12 mouse cellular contexts compared by ENCODE assay signal in genomic region chr19:53047208-53047607, GRCm38 (mm10). TPM values are rescaled to one million over a fixed set of nuclear protein-coding genes. Genes with fewer than 3 reads are reported as not detected.
A peak's percentile ranks its signal among the peaks of the same experiment; 100 is the strongest.
DNase-seq lines count a peak whose midpoint lies in the region; ATAC-seq and TF ChIP-seq lines count a peak whose summit lies in the region.
"Had no signal": no experiment of that assay in that cellular context is flagged by ENCODE, and none has a peak within 500 bp of the region (broad histone marks: within the 10 kb centered on the region; RNA-seq: fewer than 3 reads in every experiment).

No protein-coding gene starts in this region.

- H3K4me1 ChIP-seq in heart, embryonic 10.5 days = peaks cover 10% of the 10 kb centered on the region
- H3K4me1 ChIP-seq in embryonic facial prominence, embryonic 15.5 days = peaks cover 25% of the 10 kb centered on the region
- H3K4me1 ChIP-seq in lung, postnatal 0 days (ENCODE audit: insufficient read depth, low read depth, low read length) = no peaks in the 10 kb centered on the region
- H3K4me1 ChIP-seq in forebrain, embryonic 12.5 days = peaks cover 10% of the 10 kb centered on the region

- peak; percentile 52 to 64 for DNase-seq in heart, adult 9 months (ENCODE audit: low spot score in 2 of 2)
- DNase-seq in heart, embryonic 10.5 days (ENCODE audit: low spot score) = no peak
- peak; percentile 39 for DNase-seq in 416B (ENCODE audit: low read depth)
- peak; percentile 92 for DNase-seq in lung, postnatal 0 days (ENCODE audit: low spot score)
- DNase-seq in left cerebral cortex, postnatal 10 days (ENCODE audit: extremely low spot score in 1 of 2, low spot score in 2 of 2) = no peak
- DNase-seq: cerebellum, adult 8-10 months; left cerebral cortex, postnatal 4 days; thymus, postnatal 14 days had no signal

- no peak for TF ChIP-seq CTCF in lung, postnatal 0 days (IDR thresholded peaks at IDR 0.05)

- peak; percentile 52; the same call in 1 of the 2 replicates for ATAC-seq in embryonic facial prominence, embryonic 15.5 days (ENCODE audit: insufficient number of reproducible peaks, low FRiP score, low TSS enrichment, low read depth)
- peak; percentile 81 for ATAC-seq in lung, postnatal 0 days
- no peak for ATAC-seq in forebrain, embryonic 12.5 days (ENCODE audit: low FRiP score)

- intact Hi-C loops in left cerebral cortex, postnatal 10 days (cut with DNase I) = no loop called here

- no peak overlapping the region for H3K27ac ChIP-seq in heart, embryonic 10.5 days
- H3K27ac ChIP-seq in embryonic facial prominence, embryonic 15.5 days (replicated peaks) = peak overlapping the region; percentile 77
- H3K27ac ChIP-seq in lung, postnatal 0 days (ENCODE audit: low read length) = peak overlapping the region; percentile 52
- H3K27ac ChIP-seq in forebrain, embryonic 12.5 days = no peak overlapping the region
- H3K27ac ChIP-seq: hindbrain, embryonic 13.5 days had no signal

- TF ChIP-seq EP300 in lung, postnatal 0 days (IDR thresholded peaks at IDR 0.05) = peak; percentile 64; the same call in 1 of the 2 replicates

- no peaks in the 10 kb centered on the region for H3K27me3 ChIP-seq in heart, embryonic 10.5 days (ENCODE audit: insufficient read depth, poor library complexity, severe bottlenecking)
- no peaks in the 10 kb centered on the region for H3K27me3 ChIP-seq in embryonic facial prominence, embryonic 15.5 days
- no peaks in the 10 kb centered on the region for H3K27me3 ChIP-seq in lung, postnatal 0 days (replicated peaks; ENCODE audit: insufficient read depth, low read length)
- no peaks in the 10 kb centered on the region for H3K27me3 ChIP-seq in forebrain, embryonic 12.5 days
- H3K27me3 ChIP-seq: embryonic facial prominence, embryonic 13.5 days; hindbrain, embryonic 13.5 days had no signal

- H3K4me3 ChIP-seq in heart, embryonic 10.5 days = no peak overlapping the region
- no peak overlapping the region for H3K4me3 ChIP-seq in embryonic facial prominence, embryonic 15.5 days (replicated peaks)
- H3K4me3 ChIP-seq in lung, postnatal 0 days (ENCODE audit: low read depth, low read length) = no peak overlapping the region
- no peak overlapping the region for H3K4me3 ChIP-seq in forebrain, embryonic 12.5 days (replicated peaks)
- H3K4me3 ChIP-seq: embryonic facial prominence, embryonic 13.5 days; hindbrain, embryonic 13.5 days had no signal

- H3K4me2 ChIP-seq in embryonic facial prominence, embryonic 15.5 days (replicated peaks) = no peak overlapping the region
- no peak overlapping the region for H3K4me2 ChIP-seq in lung, postnatal 0 days (replicated peaks; ENCODE audit: low read depth, low read length)
- H3K4me2 ChIP-seq in forebrain, embryonic 12.5 days = no peak overlapping the region
- H3K4me2 ChIP-seq: embryonic facial prominence, embryonic 13.5 days; hindbrain, embryonic 13.5 days had no signal

- no peaks in the 10 kb centered on the region for H3K9me3 ChIP-seq in heart, embryonic 10.5 days
- no peaks in the 10 kb centered on the region for H3K9me3 ChIP-seq in embryonic facial prominence, embryonic 15.5 days (replicated peaks)
- no peaks in the 10 kb centered on the region for H3K9me3 ChIP-seq in lung, postnatal 0 days (ENCODE audit: low read length)
- no peaks in the 10 kb centered on the region for H3K9me3 ChIP-seq in forebrain, embryonic 12.5 days
- H3K9me3 ChIP-seq: hindbrain, embryonic 13.5 days had no signal

- WGBS in heart, embryonic 10.5 days = 81% methylated on average over 5 of the region's 5 CpGs
- 26% methylated on average over 5 of the region's 5 CpGs for WGBS in embryonic facial prominence, embryonic 15.5 days
- 35% methylated on average over 5 of the region's 5 CpGs for WGBS in lung, postnatal 0 days
- WGBS in forebrain, embryonic 12.5 days = 88% methylated on average over 5 of the region's 5 CpGs

- H3K36me3 ChIP-seq in heart, embryonic 10.5 days = no peaks in the 10 kb centered on the region
- no peaks in the 10 kb centered on the region for H3K36me3 ChIP-seq in embryonic facial prominence, embryonic 15.5 days
- no peaks in the 10 kb centered on the region for H3K36me3 ChIP-seq in lung, postnatal 0 days (ENCODE audit: insufficient read depth, low read length)
- no peaks in the 10 kb centered on the region for H3K36me3 ChIP-seq in forebrain, embryonic 12.5 days (replicated peaks)
- H3K36me3 ChIP-seq: embryonic facial prominence, embryonic 13.5 days; hindbrain, embryonic 13.5 days had no signal

- H3K9ac ChIP-seq in embryonic facial prominence, embryonic 15.5 days = no peak overlapping the region
- H3K9ac ChIP-seq in lung, postnatal 0 days (replicated peaks; ENCODE audit: low read depth) = no peak overlapping the region
- H3K9ac ChIP-seq in forebrain, embryonic 12.5 days = no peak overlapping the region
- H3K9ac ChIP-seq: embryonic facial prominence, embryonic 13.5 days; hindbrain, embryonic 13.5 days had no signal

RNA-seq across cellular contexts. Expression of gene Xpnpep1, which starts 7.2 kb away (rescaled TPM):
- 193 and 211 TPM in 2 replicates for polyA plus RNA-seq in heart, embryonic 10.5 days (2016; fragmentation: Nextera tagmentation; extraction: Ambion mirVana)
- 132 and 137 TPM in 2 replicates for polyA plus RNA-seq in embryonic facial prominence, embryonic 15.5 days (2015; fragmentation: Nextera tagmentation; extraction: Ambion mirVana)
- 109 and 112 TPM in 2 replicates for polyA plus RNA-seq in lung, postnatal 0 days (2015; fragmentation: Nextera tagmentation; extraction: Ambion mirVana)
- 140 and 147 TPM in 2 replicates for polyA plus RNA-seq in forebrain, embryonic 12.5 days (2016; fragmentation: Nextera tagmentation; extraction: Ambion mirVana)
- 100 to 1,000 TPM; 108 to 113 TPM for total RNA-seq in left cerebral cortex, postnatal 10 days (2021)

Comparison
In these comparisons a context has a peak if more than half of its experiments do, and no peak if none do; other contexts are left out.
1. DNase-seq: peak in heart, adult 9 months (2 of 2), 416B (single experiment) and lung, postnatal 0 days (single experiment); none in heart, embryonic 10.5 days (single experiment) and left cerebral cortex, postnatal 10 days (0 of 2).
2. H3K27ac ChIP-seq: peak in embryonic facial prominence, embryonic 15.5 days (single experiment) and lung, postnatal 0 days (single experiment); none in heart, embryonic 10.5 days (single experiment) and forebrain, embryonic 12.5 days (single experiment).